Mouse (Mus musculus) liver, postnatal 0 days (tissue): ENCODE measurements around the gene Prkag2. TPM values are rescaled to one million over a fixed set of nuclear protein-coding genes. Genes with fewer than 3 reads are reported as not detected.

ENCODE experiments used
- ATAC-seq: fragments of 200-750 bp; cut with Nextera tagmentation; 2 replicates; pipeline ENCODE4 v1.8.0; 2017; ENCODE audit warnings: mild to moderate bottlenecking, moderate library complexity
- DNase-seq: peaks from one replicate; pipeline ENCODE4 v3.0.0-alpha.2; 2016
- H3K27ac ChIP-seq: fragments of 300-500 bp; sonication (generic); 2 replicates; pipeline ENCODE4 v1.5.1; 2014; ENCODE audit warnings: antibody characterized with exemption, moderate library complexity, mild to moderate bottlenecking, low read depth
- H3K27me3 ChIP-seq: fragments of 300-500 bp; sonication (generic); 2 replicates; pipeline ENCODE4 v1.6.1; 2014; ENCODE audit warnings: low read length, control low read depth, mixed read lengths; ENCODE audit not compliant: insufficient read depth
- H3K36me3 ChIP-seq: fragments of 300-500 bp; sonication (generic); replicated peaks from 2 replicates; pipeline ENCODE4 v1.6.1; 2014; ENCODE audit warnings: mild to moderate bottlenecking, control low read depth, low read length, moderate library complexity, mixed read lengths; ENCODE audit not compliant: insufficient read depth
- H3K4me1 ChIP-seq: fragments of 300-500 bp; sonication (generic); 2 replicates; pipeline ENCODE4 v1.6.1; 2014; ENCODE audit warnings: antibody characterized with exemption, mild to moderate bottlenecking, control low read depth; ENCODE audit not compliant: insufficient read depth
- H3K4me2 ChIP-seq: fragments of 300-500 bp; sonication (generic); 2 replicates; pipeline ENCODE4 v1.6.1; 2014; ENCODE audit warnings: low read depth, mild to moderate bottlenecking, low read length, moderate library complexity, mixed read lengths
- H3K4me3 ChIP-seq: fragments of 300-500 bp; sonication (generic); 2 replicates; pipeline ENCODE4 v1.5.1; 2014; ENCODE audit warnings: low read depth, low read length
- H3K9ac ChIP-seq: fragments of 300-500 bp; sonication (generic); replicated peaks from 2 replicates; pipeline ENCODE4 v1.6.1; 2014; ENCODE audit warnings: mild to moderate bottlenecking, moderate library complexity
- H3K9me3 ChIP-seq: fragments of 300-500 bp; sonication (generic); 2 replicates; pipeline ENCODE4 v1.6.1; 2016; ENCODE audit warnings: mild to moderate bottlenecking, control low read depth, low read length, mixed read lengths
- CTCF ChIP-seq: sonication (generic); IDR thresholded peaks from 2 replicates; pipeline ENCODE4 v1.5.1; 2016; ENCODE audit warnings: antibody characterized with exemption, low read depth
- EP300 ChIP-seq: IDR thresholded peaks from 2 replicates; pipeline ENCODE4 v1.6.1; 2016; ENCODE audit warnings: antibody characterized with exemption, low read depth, mild to moderate bottlenecking
- WGBS: fragments of 180-500 bp; shearing (Covaris S2); extraction: QIAGEN DNeasy Blood & Tissue Kit; methylation state at CpG from one replicate; pipeline ENCODE4 v1.1.7; 2014; ENCODE audit not compliant: insufficient replicate concordance; 5-methylcytosine and 5-hydroxymethylcytosine counted together
- polyA plus RNA-seq: library from polyadenylated mRNA; unstranded; fragments of >200 nt; fragmentation: Nextera tagmentation; extraction: Ambion mirVana; gene quantifications from 2 replicates; pipeline ENCODE4 v1.2.1, GENCODE M21; 2015

Gene Prkag2
- polyA plus RNA-seq, 1 experiment from 2014 or later: 6.8 TPM

GRCm38 (mm10) chr5:25088633-25089032, 11.8 kb downstream of the Prkag2 start:
- H3K4me1 ChIP-seq: peaks cover 37% of the 10 kb centered on the region
- no peaks in the 10 kb centered on the region for H3K9me3 ChIP-seq
- peak overlapping the region; percentile 55 for H3K27ac ChIP-seq
- no peak overlapping the region for H3K4me2 ChIP-seq
- DNase-seq (no peak), ATAC-seq (0 out of 2 replicates have a peak, but pooled peaks have one; percentile 31)
- no peaks in the 10 kb centered on the region for H3K27me3 ChIP-seq
- H3K9ac ChIP-seq: no peak overlapping the region
- 65% methylated on average over 4 of the region's 4 CpGs for WGBS
- H3K36me3 ChIP-seq: no peaks in the 10 kb centered on the region
- no peak overlapping the region for H3K4me3 ChIP-seq
- no peak for TF ChIP-seq EP300
- no peak for TF ChIP-seq CTCF

GRCm38 (mm10) chr5:25088111-25088510, 12.3 kb downstream of the Prkag2 start:
- DNase-seq: peak; percentile 53

DNA sequence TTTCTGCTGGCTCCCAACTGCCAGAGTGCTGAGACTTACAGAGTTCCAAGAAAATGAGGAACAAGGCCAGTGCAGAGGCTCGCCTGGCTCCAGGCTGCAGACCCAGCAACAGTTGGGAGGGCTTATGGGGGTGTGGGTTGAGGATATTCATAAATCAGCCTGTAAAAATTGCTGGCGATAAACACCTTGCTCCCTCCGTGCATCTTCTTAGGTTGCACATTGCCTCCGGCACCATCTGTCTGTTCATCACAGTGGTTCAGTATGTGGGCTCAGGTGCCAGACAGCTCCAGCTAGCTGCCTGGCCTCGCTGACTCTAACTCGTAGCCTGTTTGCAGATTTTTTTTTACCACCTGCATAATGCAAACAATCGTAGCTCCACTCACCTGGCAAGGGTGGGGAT, 13.4 kb downstream of the Prkag2 start:
- Histone ChIP-seq H3K4me3 (no peak overlapping the region), H3K27me3 (no peaks in the 10 kb centered on the region), H3K36me3 (no peaks in the 10 kb centered on the region), H3K4me2 (no peak overlapping the region), H3K9ac (no peak overlapping the region), H3K4me1 (peaks cover 37% of the 10 kb centered on the region), H3K9me3 (no peaks in the 10 kb centered on the region), H3K27ac (no peak overlapping the region)
- DNase-seq (no peak), ATAC-seq (no peak)
- 69% methylated on average over 7 of the region's 7 CpGs for WGBS
- no peak for TF ChIP-seq EP300
- TF ChIP-seq CTCF: no peak

More at GRCm38 (mm10) chr5:25088111-25088510, 12.3 kb downstream of the Prkag2 start:
- Histone ChIP-seq H3K27ac (peak overlapping the region; percentile 55), H3K4me2 (no peak overlapping the region), H3K4me3 (no peak overlapping the region), H3K36me3 (no peaks in the 10 kb centered on the region), H3K4me1 (peaks cover 37% of the 10 kb centered on the region), H3K27me3 (no peaks in the 10 kb centered on the region), H3K9me3 (no peaks in the 10 kb centered on the region), H3K9ac (no peak overlapping the region)
- WGBS: 50% methylated on average over 13 of the region's 13 CpGs
- no peak for TF ChIP-seq EP300
- TF ChIP-seq CTCF: no peak
- peak; percentile 91 for ATAC-seq

DNA sequence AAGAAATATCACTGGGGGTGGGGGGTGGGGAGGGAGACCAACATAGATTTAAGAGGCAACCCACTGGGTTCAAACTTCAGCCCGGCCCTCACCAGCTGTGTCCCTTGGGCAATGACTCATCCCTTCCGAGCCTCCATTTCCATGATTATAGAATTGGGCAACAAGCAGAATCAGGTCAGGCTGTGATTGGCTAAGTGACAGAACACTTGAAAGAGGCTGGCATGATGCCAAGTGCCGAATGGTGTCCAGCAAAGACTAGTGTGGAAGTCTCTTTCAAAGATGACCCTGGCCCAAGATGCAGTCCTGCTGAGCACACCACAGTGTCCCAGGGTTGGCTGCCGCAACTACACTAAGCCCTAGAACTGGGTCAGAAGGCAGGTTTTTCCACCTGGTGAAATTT, 14.2 kb downstream of the Prkag2 start:
- Histone ChIP-seq H3K4me1 (peaks cover 36% of the 10 kb centered on the region), H3K36me3 (no peaks in the 10 kb centered on the region), H3K9ac (no peak overlapping the region), H3K27me3 (no peaks in the 10 kb centered on the region), H3K27ac (peak overlapping the region; percentile 59; the same call in 1 of the 2 replicates), H3K4me3 (no peak overlapping the region), H3K9me3 (no peaks in the 10 kb centered on the region), H3K4me2 (no peak overlapping the region)
- 44% methylated on average over 4 of the region's 4 CpGs for WGBS
- no peak for TF ChIP-seq CTCF
- TF ChIP-seq EP300: no peak
- DNase-seq (peak; percentile 65), ATAC-seq (peak; percentile 65)

DNA sequence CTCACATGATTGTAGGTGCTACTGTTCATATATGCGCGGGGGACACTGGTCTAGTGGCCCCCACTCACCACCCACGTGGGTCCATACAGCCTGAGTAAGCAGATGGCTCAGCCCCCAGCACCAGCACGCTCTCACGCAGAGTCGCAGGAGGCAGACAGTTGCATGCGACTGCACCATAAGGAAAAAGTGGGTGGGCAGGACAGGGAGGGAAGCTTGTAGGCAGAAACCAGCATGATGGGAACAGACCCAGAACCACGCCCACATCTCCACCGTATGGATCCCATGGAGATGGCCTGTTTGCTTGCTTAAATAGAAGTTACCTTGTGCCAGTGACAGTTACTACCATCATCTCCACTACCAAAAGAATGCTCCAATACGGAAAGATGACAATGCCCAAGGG, 15.3 kb downstream of the Prkag2 start:
- WGBS: 85% methylated on average over 10 of the region's 10 CpGs
- no peaks in the 10 kb centered on the region for H3K36me3 ChIP-seq

GRCm38 (mm10) chr5:25083816-25084215, 16.6 kb downstream of the Prkag2 start:
- DNase-seq (no peak), ATAC-seq (no peak)
- Histone ChIP-seq H3K4me2 (no peak overlapping the region), H3K4me1 (peaks cover 27% of the 10 kb centered on the region), H3K27me3 (no peaks in the 10 kb centered on the region), H3K9me3 (no peaks in the 10 kb centered on the region), H3K4me3 (no peak overlapping the region), H3K36me3 (no peaks in the 10 kb centered on the region), H3K27ac (no peak overlapping the region), H3K9ac (no peak overlapping the region)
- 44% methylated on average over 7 of the region's 7 CpGs for WGBS
- TF ChIP-seq CTCF: no peak
- TF ChIP-seq EP300: no peak

More for the DNA sequence above, 15.3 kb downstream of the Prkag2 start:
- Histone ChIP-seq H3K27me3 (no peaks in the 10 kb centered on the region), H3K4me3 (no peak overlapping the region), H3K9me3 (no peaks in the 10 kb centered on the region), H3K4me1 (peaks cover 38% of the 10 kb centered on the region), H3K9ac (no peak overlapping the region), H3K27ac (no peak overlapping the region), H3K4me2 (no peak overlapping the region)
- TF ChIP-seq CTCF: no peak
- no peak for TF ChIP-seq EP300
- no peak for DNase-seq
- no peak for ATAC-seq

GRCm38 (mm10) chr5:25082542-25082941, 17.9 kb downstream of the Prkag2 start:
- peak; percentile 72 for TF ChIP-seq CTCF
- no peak for TF ChIP-seq EP300
- Histone ChIP-seq H3K4me3 (no peak overlapping the region), H3K9me3 (no peaks in the 10 kb centered on the region), H3K27ac (no peak overlapping the region), H3K36me3 (no peaks in the 10 kb centered on the region), H3K9ac (no peak overlapping the region), H3K27me3 (no peaks in the 10 kb centered on the region), H3K4me2 (no peak overlapping the region), H3K4me1 (peaks cover 27% of the 10 kb centered on the region)
- ATAC-seq (peak; percentile 60; the same call in 1 of the 2 replicates), DNase-seq (peak; percentile 50)
- 45% methylated on average over 2 of the region's 2 CpGs for WGBS
